Mouse (Mus musculus) heart, adult 2 months (tissue): ENCODE data around the gene Eml2.

Experiments
- CTCF ChIP-seq: fragments of 200-600 bp; IDR thresholded peaks from 2 replicates; pipeline ENCODE4 v1.8.1; 2022; ENCODE audit warnings: antibody characterized with exemption, mild to moderate bottlenecking, moderate library complexity
- EP300 ChIP-seq: fragments of 200-500 bp; IDR thresholded peaks from 2 replicates; pipeline ENCODE4 v1.6.1; 2011; ENCODE audit warnings: low read depth, low read length, control low read depth; ENCODE audit not compliant: insufficient read depth
- POLR2A ChIP-seq: fragments of 200-500 bp; IDR thresholded peaks from 2 replicates; pipeline ENCODE4 v1.6.1; 2011; ENCODE audit warnings: mild to moderate bottlenecking, low read depth, low read length, control low read depth; ENCODE audit not compliant: insufficient read depth

- no peak for TF ChIP-seq POLR2A
- TF ChIP-seq CTCF: peak; percentile 42
- no peak for TF ChIP-seq EP300
Observed at GRCm38 (mm10) chr7:19155825-19156475, 20.3 kb upstream of the Eml2 start.
